Mouse (Mus musculus) hindbrain, embryonic 16.5 days (tissue): ENCODE measurements at regions not wholly inside any gene's neighbourhood (a gene's known extent, or its start where the extent isn't known, plus 50 kb on each side); places are given as distances from the start of the nearest gene placed in this dataset.
"Not testable (repeated sequence)": the region's sequence is repeated elsewhere in the genome, so short reads cannot be mapped to it uniquely, and the experiment has no call there.

Source experiments
- ATAC-seq: fragments of 200-750 bp; cut with Nextera tagmentation; 2 replicates; pipeline ENCODE4 v1.8.0; 2017; ENCODE audit warnings: moderate TSS enrichment, moderate library complexity
- H3K27ac ChIP-seq: fragments of 300-500 bp; sonication (generic); 2 replicates; pipeline ENCODE4 v1.5.1; 2014; ENCODE audit warnings: low read depth, mild to moderate bottlenecking, control low read depth, low read length, moderate library complexity
- H3K27me3 ChIP-seq: fragments of 300-500 bp; sonication (generic); replicated peaks from 2 replicates; pipeline ENCODE4 v1.6.1; 2014; ENCODE audit warnings: low read length; ENCODE audit not compliant: control insufficient read depth, insufficient read depth
- H3K36me3 ChIP-seq: fragments of 300-500 bp; sonication (generic); 2 replicates; pipeline ENCODE4 v1.6.1; 2014; ENCODE audit warnings: mild to moderate bottlenecking, low read length, moderate library complexity, mixed read lengths; ENCODE audit not compliant: control insufficient read depth, insufficient read depth
- H3K4me1 ChIP-seq: fragments of 300-500 bp; sonication (generic); 2 replicates; pipeline ENCODE4 v1.6.1; 2014; ENCODE audit warnings: low read depth, low read length; ENCODE audit not compliant: control insufficient read depth, insufficient read depth
- H3K4me2 ChIP-seq: fragments of 300-500 bp; sonication (generic); 2 replicates; pipeline ENCODE4 v1.6.1; 2014; ENCODE audit warnings: mild to moderate bottlenecking, low read length, control low read depth, moderate library complexity
- H3K4me3 ChIP-seq: fragments of 300-500 bp; sonication (generic); 2 replicates; pipeline ENCODE4 v1.5.1; 2014; ENCODE audit warnings: mild to moderate bottlenecking, low read length, control low read depth, moderate library complexity
- H3K9ac ChIP-seq: fragments of 300-500 bp; sonication (generic); 2 replicates; pipeline ENCODE4 v1.6.1; 2014; ENCODE audit warnings: low read depth, mild to moderate bottlenecking, control low read depth, low read length, moderate library complexity
- H3K9me3 ChIP-seq: fragments of 300-500 bp; sonication (generic); 2 replicates; pipeline ENCODE4 v1.6.1; 2014; ENCODE audit warnings: mild to moderate bottlenecking, low read length, moderate library complexity; ENCODE audit not compliant: control insufficient read depth
- WGBS: fragments of 180-500 bp; shearing (Covaris S2); extraction: QIAGEN DNeasy Blood & Tissue Kit; methylation state at CpG from one replicate; pipeline ENCODE4 v1.1.7; 2014; 5-methylcytosine and 5-hydroxymethylcytosine counted together

DNA sequence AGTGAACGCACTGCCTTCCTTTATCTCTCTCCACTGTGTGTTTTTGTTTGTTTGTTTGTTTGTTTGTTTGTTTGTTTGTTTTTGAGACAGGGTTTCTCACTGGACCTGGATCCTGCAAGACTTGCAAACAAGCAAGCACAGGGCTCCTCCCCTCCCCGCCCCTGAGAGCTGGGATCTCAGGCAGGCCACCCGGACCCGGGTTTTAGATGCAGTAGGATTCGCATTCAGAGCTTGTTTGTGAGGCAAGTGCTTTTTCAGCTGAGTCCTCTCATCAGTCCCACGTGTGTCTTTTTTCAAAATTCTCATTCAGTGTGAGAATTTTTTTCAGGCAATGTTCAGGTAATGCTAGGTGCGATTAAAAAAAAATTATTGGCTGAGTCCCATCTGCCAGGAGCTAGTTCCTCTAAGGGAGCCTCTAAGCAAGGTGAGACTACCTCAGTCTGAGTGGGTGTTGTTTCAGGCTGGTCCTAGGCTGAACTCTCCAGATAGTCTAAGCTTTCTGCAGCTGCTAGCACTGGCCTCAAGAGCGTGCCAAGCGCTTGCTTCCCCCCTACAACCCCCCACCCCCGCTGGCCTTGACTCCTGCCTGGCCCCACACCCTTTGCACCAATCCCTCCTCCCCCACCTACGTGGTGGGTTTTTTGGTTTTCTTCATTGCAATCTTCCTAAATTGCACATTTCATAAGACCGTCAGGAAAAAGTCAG is 234.4 kb downstream of the Sorl1 start:
- peak; percentile 46 for ATAC-seq
- Histone ChIP-seq H3K4me2 (peak overlapping the region; percentile 67), H3K9me3 (no peaks in the 10 kb centered on the region), H3K4me1 (peaks cover 18% of the 10 kb centered on the region), H3K27me3 (no peaks in the 10 kb centered on the region), H3K9ac (peak overlapping the region; percentile 72), H3K27ac (peak overlapping the region; percentile 98), H3K36me3 (no peaks in the 10 kb centered on the region), H3K4me3 (peak overlapping the region; percentile 36)
- WGBS = 32% methylated on average over 12 of the region's 12 CpGs

DNA sequence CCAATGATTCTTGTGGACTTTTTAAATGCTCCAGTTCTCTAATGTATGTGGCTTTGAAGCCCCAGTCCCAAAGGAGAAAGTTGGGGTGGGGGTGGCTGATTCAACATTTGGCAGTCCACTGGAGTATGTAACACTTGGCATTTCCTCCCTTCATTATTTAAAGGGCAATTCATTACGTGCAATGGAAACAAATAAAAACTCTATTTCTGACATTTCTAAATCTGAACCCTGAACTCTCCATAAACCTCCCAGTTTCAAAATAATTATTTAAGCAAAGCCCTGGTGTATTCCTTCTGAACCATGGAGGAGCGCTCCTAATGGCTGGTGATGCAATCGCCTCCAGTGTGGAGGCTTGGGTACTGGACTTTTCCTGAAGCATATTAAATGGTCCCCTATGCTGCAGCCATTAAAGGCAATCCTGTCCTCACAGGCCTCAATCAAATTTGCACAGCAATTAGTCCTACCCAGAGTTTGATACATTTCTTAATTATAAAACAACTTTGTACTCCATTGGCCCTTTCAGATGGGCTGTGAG is 235.4 kb downstream of the Sorl1 start:
- H3K27ac ChIP-seq = 0 out of 2 replicates have a peak overlapping the region, but pooled peaks have one; percentile 9
- H3K36me3 ChIP-seq = no peaks in the 10 kb centered on the region
- WGBS = 68% methylated on average over 3 of the region's 3 CpGs
- no peaks in the 10 kb centered on the region for H3K27me3 ChIP-seq
- no peak overlapping the region for H3K4me3 ChIP-seq
- no peak overlapping the region for H3K9ac ChIP-seq
- ATAC-seq = no peak
- peaks cover 18% of the 10 kb centered on the region for H3K4me1 ChIP-seq
- H3K9me3 ChIP-seq = no peaks in the 10 kb centered on the region
- no peak overlapping the region for H3K4me2 ChIP-seq

DNA sequence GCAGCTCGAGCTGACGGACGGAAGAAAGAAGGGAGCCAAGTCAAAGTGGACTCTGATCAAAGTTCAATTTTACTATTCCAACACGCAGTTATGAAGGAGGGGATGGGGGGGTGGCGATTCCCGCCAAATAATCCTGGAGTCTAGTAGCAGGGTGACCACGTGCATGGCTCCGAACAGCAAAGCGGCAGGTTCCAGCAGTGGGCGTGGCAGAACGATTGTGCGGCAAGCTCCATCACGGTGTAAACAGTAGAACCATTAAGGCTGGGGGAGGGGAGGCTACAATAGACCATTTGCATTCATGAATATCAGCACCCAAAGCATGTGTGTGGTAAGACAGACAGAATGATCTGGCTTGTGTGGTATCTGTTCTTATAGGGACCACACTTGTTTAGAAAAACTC is 237.6 kb downstream of the Sorl1 start:
- not testable (repeated sequence) for H3K9me3 ChIP-seq, H3K27me3 ChIP-seq, H3K4me3 ChIP-seq, H3K36me3 ChIP-seq, ATAC-seq, H3K27ac ChIP-seq, H3K9ac ChIP-seq, H3K4me2 ChIP-seq
- 83% methylated on average over 13 of the region's 13 CpGs for WGBS
- H3K4me1 ChIP-seq = peaks cover 18% of the 10 kb centered on the region

- H3K27me3 ChIP-seq = no peaks in the 10 kb centered on the region
- no peaks in the 10 kb centered on the region for H3K36me3 ChIP-seq
- H3K4me1 ChIP-seq = peaks cover 9% of the 10 kb centered on the region
- no peak for ATAC-seq
- H3K4me3 ChIP-seq = no peak overlapping the region
- H3K27ac ChIP-seq = no peak overlapping the region
- no peak overlapping the region for H3K9ac ChIP-seq
- no peak overlapping the region for H3K4me2 ChIP-seq
- no peaks in the 10 kb centered on the region for H3K9me3 ChIP-seq
- WGBS = 93% methylated on average over 3 of the region's 3 CpGs
Measured at GRCm38 (mm10) chr9:41880457-41880856, 243.6 kb downstream of the Sorl1 start.

DNA sequence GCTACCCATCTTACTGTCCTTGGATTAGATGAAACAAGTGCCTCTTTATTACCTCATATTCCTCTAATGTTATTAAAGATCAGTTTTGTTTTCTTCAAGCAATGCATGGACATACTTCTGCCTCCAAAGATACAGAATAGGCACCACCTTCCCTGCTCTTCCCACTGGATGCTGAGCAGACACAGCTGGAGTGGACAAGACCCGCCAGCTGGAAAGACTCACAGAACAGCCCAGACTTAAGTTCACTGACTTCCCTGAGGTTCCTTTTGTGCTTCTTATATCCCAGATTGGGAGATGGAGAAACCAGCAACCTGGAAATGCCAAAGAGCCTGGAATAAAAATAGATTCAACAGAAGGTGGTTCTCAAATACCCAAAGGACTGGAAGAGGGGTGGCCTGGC is 245.0 kb downstream of the Sorl1 start:
- 94% methylated on average over 1 of the region's 1 CpGs for WGBS
- ATAC-seq = no peak
- Histone ChIP-seq H3K36me3 (no peaks in the 10 kb centered on the region), H3K4me3 (no peak overlapping the region), H3K4me2 (no peak overlapping the region), H3K27me3 (no peaks in the 10 kb centered on the region), H3K9me3 (no peaks in the 10 kb centered on the region), H3K27ac (no peak overlapping the region), H3K4me1 (peaks cover 9% of the 10 kb centered on the region), H3K9ac (no peak overlapping the region)

- no peaks in the 10 kb centered on the region for H3K27me3 ChIP-seq
- WGBS = 31% methylated on average over 5 of the region's 5 CpGs
- no peak overlapping the region for H3K4me3 ChIP-seq
- H3K4me1 ChIP-seq = peaks cover 27% of the 10 kb centered on the region
- peak overlapping the region; percentile 73 for H3K27ac ChIP-seq
- H3K36me3 ChIP-seq = no peaks in the 10 kb centered on the region
- ATAC-seq = peak; percentile 13; the same call in 1 of the 2 replicates
- no peaks in the 10 kb centered on the region for H3K9me3 ChIP-seq
- no peak overlapping the region for H3K4me2 ChIP-seq
- H3K9ac ChIP-seq = peak overlapping the region; percentile 20; the same call in 1 of the 2 replicates
Measured at GRCm38 (mm10) chr9:41861136-41861535, 263.0 kb downstream of the Sorl1 start.

DNA sequence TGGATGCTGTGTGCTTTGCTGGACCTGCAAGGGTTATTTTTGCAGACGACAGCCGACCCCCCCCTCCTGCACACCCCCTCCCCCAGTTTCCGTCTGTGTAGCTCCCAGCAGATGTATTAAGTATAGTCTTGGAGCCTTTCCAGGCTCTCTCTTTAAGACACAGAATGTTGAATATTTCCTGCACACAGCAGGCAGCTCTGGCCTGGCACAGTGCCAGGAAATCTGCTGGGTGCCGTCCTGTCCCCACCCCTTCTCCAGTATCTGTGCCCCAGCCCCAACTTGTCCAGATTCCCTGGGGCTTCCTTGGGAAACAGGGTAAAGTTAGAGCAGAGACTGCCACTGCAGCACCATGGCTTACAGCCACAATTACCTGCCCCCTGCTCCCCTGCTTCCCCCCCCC is 263.4 kb downstream of the Sorl1 start:
- peak; percentile 80 for ATAC-seq
- Histone ChIP-seq H3K27me3 (no peaks in the 10 kb centered on the region), H3K4me2 (no peak overlapping the region), H3K4me1 (peaks cover 27% of the 10 kb centered on the region), H3K36me3 (no peaks in the 10 kb centered on the region), H3K9ac (peak overlapping the region; percentile 20; the same call in 1 of the 2 replicates), H3K27ac (peak overlapping the region; percentile 73), H3K4me3 (no peak overlapping the region), H3K9me3 (no peaks in the 10 kb centered on the region)
- 8% methylated on average over 4 of the region's 4 CpGs for WGBS

DNA sequence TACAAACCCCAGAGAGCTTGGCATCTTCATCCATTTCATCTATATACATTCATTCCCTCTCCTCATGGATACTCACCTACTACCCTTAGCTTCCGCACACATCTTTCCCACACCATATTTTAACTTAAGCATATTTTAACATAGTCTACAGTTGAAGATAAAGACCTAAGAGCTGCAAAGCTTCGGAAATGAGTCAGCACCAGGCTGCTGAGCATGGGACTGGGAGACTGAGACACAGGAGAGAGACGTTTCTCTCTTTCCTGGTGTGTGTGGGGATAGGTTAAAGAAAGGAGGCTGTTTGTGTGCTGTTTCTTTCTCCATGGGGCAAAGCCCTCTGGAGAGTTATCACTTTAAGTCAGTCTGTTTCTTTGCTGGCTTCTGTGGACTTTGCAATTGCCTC is 264.3 kb downstream of the Sorl1 start:
- Histone ChIP-seq H3K27ac (peak overlapping the region; percentile 73; the same call in 1 of the 2 replicates), H3K4me2 (no peak overlapping the region), H3K27me3 (no peaks in the 10 kb centered on the region), H3K9ac (no peak overlapping the region), H3K4me3 (no peak overlapping the region), H3K4me1 (peaks cover 27% of the 10 kb centered on the region), H3K9me3 (no peaks in the 10 kb centered on the region), H3K36me3 (no peaks in the 10 kb centered on the region)
- 65% methylated on average over 3 of the region's 3 CpGs for WGBS
- no peak for ATAC-seq

DNA sequence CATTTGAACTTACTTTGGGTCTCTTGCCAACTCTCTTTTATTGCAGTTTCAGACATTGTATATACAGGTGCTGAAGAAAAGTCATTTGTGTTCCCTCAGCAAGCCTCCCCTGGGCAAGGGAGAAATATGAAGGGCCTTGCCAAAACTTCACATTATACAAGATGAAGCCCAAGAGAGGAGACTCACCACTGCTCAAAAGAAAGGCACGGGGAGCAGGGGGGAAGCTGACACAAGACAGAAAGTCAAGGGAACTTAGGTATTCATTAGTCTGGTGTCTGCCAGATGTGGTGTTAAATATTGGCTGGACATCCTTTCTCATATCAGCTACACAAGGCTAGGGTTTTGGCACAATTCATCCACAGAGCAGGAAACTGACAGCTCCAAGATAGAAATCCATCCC is 272.0 kb downstream of the Sorl1 start:
- Histone ChIP-seq H3K9me3 (no peaks in the 10 kb centered on the region), H3K36me3 (no peaks in the 10 kb centered on the region), H3K9ac (no peak overlapping the region), H3K27me3 (no peaks in the 10 kb centered on the region), H3K4me1 (peaks cover 2% of the 10 kb centered on the region; the same call in 1 of the 2 replicates), H3K4me2 (no peak overlapping the region), H3K27ac (no peak overlapping the region), H3K4me3 (no peak overlapping the region)
- no peak for ATAC-seq
- 74% methylated on average over 1 of the region's 1 CpGs for WGBS
